Mouse (Mus musculus): ENCODE data around the gene Chd1l. TPM values are rescaled to one million over a fixed set of nuclear protein-coding genes. Genes with fewer than 3 reads are reported as not detected.

Gene Chd1l
- total RNA-seq (2023), result 9.3 and 10.5 TPM in 2 replicates

GRCm38 (mm10) chr3:97609845-97610410 lies at the start of gene Chd1l:
Gene Chd1l, minus strand, starts transcription at chr3:97610203.

GRCm38 (mm10) chr3:97657655-97658411 lies 47.8 kb upstream of the Chd1l start, which contains the start of gene Prkab2:
Gene Prkab2, plus strand, starts transcription at chr3:97658193.

DNA sequence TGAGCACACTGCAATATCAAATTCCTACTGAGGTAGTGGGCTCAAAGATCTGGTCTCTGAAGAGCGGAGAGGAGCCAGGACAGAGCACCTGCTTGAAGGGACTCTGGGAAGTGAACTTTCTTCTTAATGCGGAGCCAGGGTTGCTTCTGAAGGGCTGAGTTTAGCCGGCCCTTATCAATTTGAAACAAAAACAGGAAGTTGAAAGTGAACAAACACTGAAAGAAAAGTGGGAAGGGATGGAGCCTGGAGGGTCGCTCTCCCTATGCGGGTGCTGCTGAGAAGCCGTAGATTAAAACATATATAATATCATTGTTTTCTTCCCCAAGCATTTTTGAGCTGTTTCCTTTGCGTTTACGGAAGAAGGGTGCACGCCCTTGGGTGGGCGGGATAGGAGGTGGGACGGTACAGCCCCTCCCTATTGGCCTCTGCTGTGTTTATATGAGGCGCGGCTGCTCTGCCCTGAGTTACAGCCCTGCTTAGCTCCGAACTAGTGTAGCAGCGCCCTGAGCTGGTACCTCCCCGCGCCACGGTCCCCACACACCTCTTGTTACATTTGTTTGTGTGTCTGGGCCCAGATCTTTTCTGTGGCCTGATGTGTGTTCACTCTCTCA lies 18.5 kb upstream of the Chd1l start, which contains the start of gene Fmo5:
TSS of gene Fmo5 (plus strand) at position 414 of the 611 bp plus-strand sequence.

Other genes starting within 250 kb of the Chd1l start
- gene Olfr1402, start 188.2 kb downstream of the Chd1l start, total RNA-seq (2023), result not detected in 2 replicates
- gene Fmo5, start 18.6 kb upstream of the Chd1l start, total RNA-seq (2023), result 56.8 and 65.2 TPM in 2 replicates
- gene Prkab2, start 48.0 kb upstream of the Chd1l start, total RNA-seq (2023), result 5.8 and 8.3 TPM in 2 replicates
- gene Gm17651, start 64.5 kb upstream of the Chd1l start, total RNA-seq (2023), result not detected in 2 replicates